Mouse (Mus musculus) heart, embryonic 11.5 days (tissue): ENCODE measurements around the gene Spata31d1b. TPM values are rescaled to one million over a fixed set of nuclear protein-coding genes. Genes with fewer than 3 reads are reported as not detected.
"Not testable (repeated sequence)": the region's sequence is repeated elsewhere in the genome, so short reads cannot be mapped to it uniquely, and the experiment has no call there.

Source experiments
- ATAC-seq: fragments of 200-750 bp; cut with Nextera tagmentation; replicated peaks from 2 replicates; pipeline ENCODE4 v1.8.0; 2017; ENCODE audit warnings: moderate library complexity; ENCODE audit not compliant: insufficient number of reproducible peaks, low FRiP score, low TSS enrichment
- H3K27ac ChIP-seq: fragments of 300-500 bp; sonication (generic); 2 replicates; pipeline ENCODE4 v1.5.1; 2014; ENCODE audit warnings: mild to moderate bottlenecking, low read depth, low read length
- H3K27me3 ChIP-seq: fragments of 300-500 bp; sonication (generic); 2 replicates; pipeline ENCODE4 v1.6.1; 2014; ENCODE audit warnings: mild to moderate bottlenecking, low read length, mixed read lengths; ENCODE audit not compliant: control insufficient read depth, insufficient read depth
- H3K36me3 ChIP-seq: fragments of 300-500 bp; sonication (generic); 2 replicates; pipeline ENCODE4 v1.6.1; 2014; ENCODE audit warnings: mild to moderate bottlenecking, low read length, moderate library complexity, mixed read lengths; ENCODE audit not compliant: control insufficient read depth, insufficient read depth
- H3K4me1 ChIP-seq: fragments of 300-500 bp; sonication (generic); 2 replicates; pipeline ENCODE4 v1.6.1; 2014; ENCODE audit warnings: low read length; ENCODE audit not compliant: control insufficient read depth, insufficient read depth
- H3K4me2 ChIP-seq: fragments of 300-500 bp; sonication (generic); 2 replicates; pipeline ENCODE4 v1.6.1; 2014; ENCODE audit warnings: mild to moderate bottlenecking, moderate library complexity
- H3K4me3 ChIP-seq: fragments of 300-500 bp; sonication (generic); 2 replicates; pipeline ENCODE4 v1.5.1; 2014; ENCODE audit warnings: low read depth, low read length
- H3K9ac ChIP-seq: fragments of 300-500 bp; sonication (generic); 2 replicates; pipeline ENCODE4 v1.6.1; 2014; ENCODE audit warnings: mild to moderate bottlenecking, low read depth, low read length, moderate library complexity
- H3K9me3 ChIP-seq: fragments of 300-500 bp; sonication (generic); replicated peaks from 2 replicates; pipeline ENCODE4 v1.6.1; 2016; ENCODE audit warnings: low read length; ENCODE audit not compliant: control insufficient read depth
- whole genome bisulfite sequencing: fragments of 180-500 bp; shearing (Covaris S2); extraction: QIAGEN DNeasy Blood & Tissue Kit; methylation state at CpG from one replicate; pipeline ENCODE4 v1.1.7; 2014; ENCODE audit not compliant: insufficient replicate concordance; 5-methylcytosine and 5-hydroxymethylcytosine counted together
- polyA plus RNA-seq: library from polyadenylated mRNA; unstranded; fragments of >200 nt; fragmentation: Nextera tagmentation; extraction: Ambion mirVana; gene quantifications from 2 replicates; pipeline ENCODE4 v1.2.1, GENCODE M21; 2014

The Spata31d1b gene
- polyA plus RNA-seq, 1 experiment from 2014 or later = not detected

GRCm38 (mm10) chr13:59728378-59729093 lies 16.5 kb downstream of the Spata31d1b start:
- ATAC-seq = peak; percentile 65; the same call in 1 of the 2 replicates
- peak overlapping the region; percentile 20; the same call in 1 of the 2 replicates for H3K4me2 ChIP-seq
- H3K36me3 ChIP-seq = no peaks in the 10 kb centered on the region
- H3K9me3 ChIP-seq = no peaks in the 10 kb centered on the region
- H3K9ac ChIP-seq = no peak overlapping the region
- no peaks in the 10 kb centered on the region for H3K4me1 ChIP-seq
- H3K27ac ChIP-seq = no peak overlapping the region
- WGBS = 20% methylated on average over 7 of the region's 7 CpGs
- H3K27me3 ChIP-seq = no peaks in the 10 kb centered on the region; the same call in 1 of the 2 replicates
- H3K4me3 ChIP-seq = no peak overlapping the region

GRCm38 (mm10) chr13:59731652-59732051 lies 19.6 kb downstream of the Spata31d1b start, which contains the start of gene Spata31d1d:
Gene Spata31d1d (minus strand): TSS chr13:59731752.
- no peaks in the 10 kb centered on the region; the same call in 1 of the 2 replicates for H3K27me3 ChIP-seq
- no peak within 1 kb of the TSS for H3K4me2 ChIP-seq
- H3K36me3 ChIP-seq = no peaks in the 10 kb centered on the region
- H3K9me3 ChIP-seq = no peaks in the 10 kb centered on the region
- no peak within 1 kb of the TSS for H3K27ac ChIP-seq
- H3K4me3 ChIP-seq = no peak within 1 kb of the TSS
- no peak within 1 kb of the TSS for H3K9ac ChIP-seq
- no peak for ATAC-seq
- WGBS = 40% methylated on average over 7 of the region's 7 CpGs
- H3K4me1 ChIP-seq = no peaks in the 10 kb centered on the region

GRCm38 (mm10) chr13:59733936-59734335 lies 21.9 kb downstream of the Spata31d1b start:
- 81% methylated on average over 2 of the region's 4 CpGs for WGBS
- Histone ChIP-seq H3K36me3 (no peaks in the 10 kb centered on the region), H3K27ac (no peak overlapping the region), H3K9ac (no peak overlapping the region), H3K9me3 (no peaks in the 10 kb centered on the region), H3K4me2 (no peak overlapping the region), H3K4me3 (no peak overlapping the region), H3K27me3 (no peaks in the 10 kb centered on the region), H3K4me1 (no peaks in the 10 kb centered on the region)
- no peak for ATAC-seq

DNA sequence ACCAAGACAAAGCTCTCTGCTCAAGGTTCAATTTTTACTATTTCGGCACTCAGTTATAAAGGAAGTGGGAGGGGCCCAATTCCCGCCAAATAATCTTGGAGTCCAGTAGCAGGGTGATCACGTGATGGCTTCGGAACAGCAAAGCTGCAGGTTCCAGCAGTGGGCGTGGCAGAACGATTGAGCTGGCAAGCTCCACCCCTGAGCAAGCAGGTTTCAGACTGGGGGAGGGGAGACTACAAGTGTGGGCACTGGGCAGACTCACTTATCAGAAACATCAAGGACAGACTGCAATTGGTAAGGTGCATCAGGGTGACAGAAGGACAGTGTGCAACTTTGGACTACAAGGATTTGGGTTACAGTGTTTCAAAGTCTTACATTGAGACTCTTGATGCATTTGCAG lies 22.3 kb downstream of the Spata31d1b start:
- ATAC-seq, H3K27ac ChIP-seq, H3K9ac ChIP-seq, H3K4me1 ChIP-seq, H3K4me2 ChIP-seq, H3K4me3 ChIP-seq, H3K9me3 ChIP-seq, H3K36me3 ChIP-seq, H3K27me3 ChIP-seq: not testable (repeated sequence)
- 33% methylated on average over 6 of the region's 6 CpGs for WGBS

DNA sequence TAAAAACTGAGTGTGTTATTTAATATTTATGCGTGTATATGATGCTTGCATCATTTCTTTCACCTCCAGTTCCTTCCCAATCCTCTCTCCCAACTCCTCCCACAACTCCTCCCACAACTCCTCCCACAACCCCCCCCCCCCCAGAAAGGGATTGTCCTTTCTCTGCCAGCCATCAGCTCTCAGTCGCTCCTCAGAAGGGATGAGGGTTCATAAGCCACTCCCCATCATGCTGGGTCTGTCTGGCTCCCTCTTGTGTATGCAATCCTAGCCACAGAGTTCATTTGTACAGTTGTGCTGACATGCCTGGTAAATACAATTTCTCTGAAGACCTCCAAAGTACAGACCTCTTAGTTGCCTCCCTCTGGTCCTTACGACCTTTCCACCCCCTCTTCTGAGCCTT lies 23.1 kb downstream of the Spata31d1b start:
- 0 out of 2 replicates have a peak, but pooled peaks have one; percentile 21 for ATAC-seq
- 26% methylated on average over 3 of the region's 3 CpGs for WGBS
- Histone ChIP-seq H3K4me1 (no peaks in the 10 kb centered on the region), H3K4me2 (no peak overlapping the region), H3K4me3 (no peak overlapping the region), H3K27ac (no peak overlapping the region), H3K9me3 (no peaks in the 10 kb centered on the region), H3K9ac (no peak overlapping the region), H3K27me3 (no peaks in the 10 kb centered on the region), H3K36me3 (no peaks in the 10 kb centered on the region)

DNA sequence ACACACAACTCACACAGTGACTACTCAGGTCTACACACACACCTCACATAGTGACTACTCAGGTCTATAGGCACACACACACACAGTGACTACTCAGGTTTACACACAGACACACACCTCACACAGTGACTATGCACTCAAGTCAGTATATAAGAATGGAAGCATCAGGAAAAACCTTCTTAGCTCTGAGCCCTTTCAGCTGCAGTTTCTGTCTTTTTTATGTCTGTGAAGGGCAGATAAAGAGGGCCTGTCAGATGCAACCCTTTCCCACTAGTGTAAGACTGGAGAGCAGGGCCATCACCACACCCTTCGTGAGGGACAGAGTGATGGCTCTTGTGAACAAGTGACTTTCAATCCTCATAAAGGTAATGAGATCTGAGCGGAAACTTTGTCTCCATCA lies 26.4 kb downstream of the Spata31d1b start:
- H3K9me3 ChIP-seq = no peaks in the 10 kb centered on the region
- ATAC-seq = peak; percentile 68
- H3K27me3 ChIP-seq = no peaks in the 10 kb centered on the region
- no peak overlapping the region for H3K9ac ChIP-seq
- no peaks in the 10 kb centered on the region for H3K36me3 ChIP-seq
- H3K4me2 ChIP-seq = no peak overlapping the region
- H3K4me1 ChIP-seq = no peaks in the 10 kb centered on the region
- no peak overlapping the region for H3K4me3 ChIP-seq
- H3K27ac ChIP-seq = peak overlapping the region; percentile 77
- WGBS = 71% methylated on average over 2 of the region's 2 CpGs

DNA sequence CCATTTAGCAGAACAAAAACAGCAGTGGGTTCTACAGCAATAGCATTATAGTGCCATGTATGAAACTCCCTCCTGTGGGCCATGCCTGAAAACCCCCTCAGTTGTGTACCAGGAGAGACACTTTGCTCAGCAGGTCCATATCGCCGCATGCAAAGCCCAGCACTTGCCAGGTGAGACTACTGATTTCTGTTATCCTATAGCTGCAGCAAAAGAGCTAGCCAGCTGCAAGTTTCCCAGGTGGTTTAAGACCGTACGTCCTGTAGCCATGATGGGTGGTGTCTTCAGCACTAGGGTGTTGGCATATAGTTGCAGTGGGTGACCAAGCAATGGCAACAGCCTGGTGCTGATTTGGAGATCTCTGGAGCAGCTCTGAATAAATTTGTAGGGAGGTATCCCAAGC lies 27.3 kb downstream of the Spata31d1b start:
- ATAC-seq = no peak

GRCm38 (mm10) chr13:59741096-59741495 lies 29.0 kb downstream of the Spata31d1b start:
- no peak overlapping the region for H3K27ac ChIP-seq
- no peak overlapping the region for H3K9ac ChIP-seq
- no peaks in the 10 kb centered on the region for H3K4me1 ChIP-seq
- no peaks in the 10 kb centered on the region for H3K9me3 ChIP-seq
- H3K36me3 ChIP-seq = no peaks in the 10 kb centered on the region
- WGBS = 75% methylated on average over 11 of the region's 11 CpGs
- H3K27me3 ChIP-seq = no peaks in the 10 kb centered on the region
- H3K4me3 ChIP-seq = no peak overlapping the region
- no peak overlapping the region for H3K4me2 ChIP-seq
- ATAC-seq = no peak

More for the DNA sequence above, 27.3 kb downstream of the Spata31d1b start:
- Histone ChIP-seq H3K4me3 (no peak overlapping the region), H3K36me3 (no peaks in the 10 kb centered on the region), H3K4me2 (no peak overlapping the region), H3K27me3 (no peaks in the 10 kb centered on the region), H3K27ac (no peak overlapping the region), H3K4me1 (no peaks in the 10 kb centered on the region), H3K9ac (no peak overlapping the region), H3K9me3 (no peaks in the 10 kb centered on the region)
- WGBS = 79% methylated on average over 4 of the region's 4 CpGs

- no peak overlapping the region for H3K4me2 ChIP-seq
- no peaks in the 10 kb centered on the region for H3K4me1 ChIP-seq
- no peak overlapping the region for H3K4me3 ChIP-seq
- no peak for ATAC-seq
- WGBS = 72% methylated on average over 10 of the region's 10 CpGs
- H3K9ac ChIP-seq = no peak overlapping the region
- H3K36me3 ChIP-seq = no peaks in the 10 kb centered on the region
- H3K9me3 ChIP-seq = no peaks in the 10 kb centered on the region
- H3K27me3 ChIP-seq = no peaks in the 10 kb centered on the region
- H3K27ac ChIP-seq = no peak overlapping the region
Observed at GRCm38 (mm10) chr13:59741697-59742096, 29.6 kb downstream of the Spata31d1b start.
